Mouse (Mus musculus): Measurements from ENCODE around the gene Bcas1. TPM values are rescaled to one million over a fixed set of nuclear protein-coding genes. Genes with fewer than 3 reads are reported as not detected.

Bcas1 gene
- 1.9 TPM in 2 replicates for polyA plus RNA-seq (2015; fragmentation: Nextera tagmentation; extraction: Ambion mirVana)

DNA sequence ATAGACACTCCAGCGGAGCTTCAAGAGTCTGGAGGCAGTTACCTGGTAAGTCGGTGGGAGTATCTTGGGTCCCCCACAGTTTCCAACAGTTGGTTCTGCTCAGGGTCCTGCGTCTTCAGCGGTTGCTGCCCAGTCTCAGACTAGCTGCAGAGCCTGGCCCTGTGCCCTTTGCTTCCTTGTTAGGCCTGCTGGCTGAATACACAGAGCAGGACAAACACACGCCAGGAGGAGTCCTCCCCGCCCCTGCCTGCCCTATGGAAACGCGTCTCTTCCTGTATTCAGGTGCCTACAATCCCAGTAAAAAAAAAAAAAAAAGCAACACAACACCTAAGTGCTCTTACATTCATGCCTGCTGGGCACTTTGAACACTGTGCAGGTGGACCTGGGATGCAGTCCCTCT, at the start of gene Bcas1:
Gene Bcas1, minus strand, starts transcription at position 142 of the 400 bp plus-strand sequence.
- 79% methylated on average over 8 of the region's 8 CpGs for WGBS
- no peaks in the 10 kb centered on the region for H3K9me3 ChIP-seq (ENCODE audit: control insufficient read depth, low read length)
- ATAC-seq = no peak
- no peak within 1 kb of the TSS for H3K9ac ChIP-seq (replicated peaks; ENCODE audit: low read depth, low read length)
- H3K27me3 ChIP-seq (replicated peaks; ENCODE audit: control insufficient read depth, insufficient read depth, low read length) = no peaks in the 10 kb centered on the region
- no peaks in the 10 kb centered on the region for H3K36me3 ChIP-seq (ENCODE audit: control insufficient read depth, insufficient read depth)
- no peak within 1 kb of the TSS for H3K4me2 ChIP-seq (ENCODE audit: low read length)
- no peak within 1 kb of the TSS for H3K4me3 ChIP-seq (replicated peaks; ENCODE audit: low read length)
- no peak within 1 kb of the TSS for H3K27ac ChIP-seq (ENCODE audit: low read length)
- no peaks in the 10 kb centered on the region for H3K4me1 ChIP-seq (replicated peaks; ENCODE audit: control insufficient read depth, insufficient read depth, low read length)

- H3K36me3 ChIP-seq (ENCODE audit: control insufficient read depth, insufficient read depth) = no peaks in the 10 kb centered on the region
- H3K4me3 ChIP-seq (replicated peaks; ENCODE audit: low read length) = no peak overlapping the region
- H3K27me3 ChIP-seq (replicated peaks; ENCODE audit: control insufficient read depth, insufficient read depth, low read length) = no peaks in the 10 kb centered on the region
- no peaks in the 10 kb centered on the region for H3K4me1 ChIP-seq (replicated peaks; ENCODE audit: control insufficient read depth, insufficient read depth, low read length)
- H3K27ac ChIP-seq (ENCODE audit: low read length) = no peak overlapping the region
- no peaks in the 10 kb centered on the region for H3K9me3 ChIP-seq (ENCODE audit: control insufficient read depth, low read length)
- H3K9ac ChIP-seq (replicated peaks; ENCODE audit: low read depth, low read length) = no peak overlapping the region
- WGBS = 84% methylated on average over 8 of the region's 8 CpGs
- no peak overlapping the region for H3K4me2 ChIP-seq (ENCODE audit: low read length)
- ATAC-seq = no peak
These were observed 49.0 kb upstream of the Bcas1 start for GRCm38 (mm10) chr2:170476643-170477042.

DNA sequence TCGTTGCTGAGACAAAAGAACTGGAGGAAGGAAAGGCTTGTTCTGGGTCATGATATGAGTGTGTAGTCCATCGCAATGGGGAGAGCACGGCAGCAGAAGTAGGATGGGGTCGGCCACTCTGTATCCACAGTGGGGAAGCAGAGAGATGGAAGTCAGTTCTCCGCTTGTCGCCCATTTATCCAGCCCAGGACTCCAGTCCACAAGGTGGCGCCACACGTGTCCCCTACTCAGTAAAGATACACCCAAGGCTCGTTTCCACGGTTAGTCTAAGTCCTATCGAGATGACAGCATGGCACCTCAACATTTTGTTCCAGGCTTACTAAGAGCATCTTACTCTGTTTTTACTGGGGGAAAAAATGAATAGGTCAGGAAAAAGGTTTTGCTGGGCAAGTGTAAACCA, 48.6 kb upstream of the Bcas1 start:
- Histone ChIP-seq H3K4me2 (ENCODE audit: low read length) (no peak overlapping the region), H3K9ac (replicated peaks; ENCODE audit: low read depth, low read length) (no peak overlapping the region), H3K36me3 (ENCODE audit: control insufficient read depth, insufficient read depth) (no peaks in the 10 kb centered on the region), H3K4me3 (replicated peaks; ENCODE audit: low read length) (no peak overlapping the region), H3K27me3 (replicated peaks; ENCODE audit: control insufficient read depth, insufficient read depth, low read length) (no peaks in the 10 kb centered on the region), H3K9me3 (ENCODE audit: control insufficient read depth, low read length) (no peaks in the 10 kb centered on the region), H3K27ac (ENCODE audit: low read length) (no peak overlapping the region), H3K4me1 (replicated peaks; ENCODE audit: control insufficient read depth, insufficient read depth, low read length) (no peaks in the 10 kb centered on the region)
- no peak for ATAC-seq
- WGBS = 86% methylated on average over 11 of the region's 11 CpGs

- Histone ChIP-seq H3K4me1 (replicated peaks; ENCODE audit: control insufficient read depth, insufficient read depth, low read length) (no peaks in the 10 kb centered on the region), H3K4me3 (replicated peaks; ENCODE audit: low read length) (no peak overlapping the region), H3K27ac (ENCODE audit: low read length) (no peak overlapping the region), H3K4me2 (ENCODE audit: low read length) (no peak overlapping the region), H3K9me3 (ENCODE audit: control insufficient read depth, low read length) (no peaks in the 10 kb centered on the region), H3K36me3 (ENCODE audit: control insufficient read depth, insufficient read depth) (no peaks in the 10 kb centered on the region), H3K27me3 (replicated peaks; ENCODE audit: control insufficient read depth, insufficient read depth, low read length) (no peaks in the 10 kb centered on the region), H3K9ac (replicated peaks; ENCODE audit: low read depth, low read length) (no peak overlapping the region)
- WGBS = 56% methylated on average over 3 of the region's 3 CpGs
- ATAC-seq = no peak
These were observed 47.5 kb upstream of the Bcas1 start for GRCm38 (mm10) chr2:170475164-170475563.

DNA sequence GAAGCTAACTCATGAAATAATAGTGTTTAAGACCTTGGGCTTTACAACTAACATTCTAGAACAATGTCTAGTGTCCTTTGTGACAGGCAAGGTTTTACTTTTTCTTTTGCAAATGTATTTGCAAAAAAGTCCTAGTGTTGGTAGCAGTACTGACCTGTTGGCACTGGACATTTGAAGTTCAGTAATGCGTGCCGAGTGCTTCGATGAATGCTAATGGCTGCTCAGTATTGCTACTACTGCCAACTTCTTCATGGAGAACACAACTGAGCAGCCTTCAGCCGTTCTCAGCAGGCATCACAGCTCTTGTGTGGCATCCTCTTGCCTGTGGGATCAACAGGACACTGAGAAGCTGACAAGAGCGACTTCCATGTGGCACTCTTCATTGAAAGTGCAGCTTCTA, 46.5 kb upstream of the Bcas1 start:
- no peak for ATAC-seq
- Histone ChIP-seq H3K9me3 (ENCODE audit: control insufficient read depth, low read length) (no peaks in the 10 kb centered on the region), H3K36me3 (ENCODE audit: control insufficient read depth, insufficient read depth) (no peaks in the 10 kb centered on the region), H3K4me3 (replicated peaks; ENCODE audit: low read length) (no peak overlapping the region), H3K27ac (ENCODE audit: low read length) (no peak overlapping the region), H3K27me3 (replicated peaks; ENCODE audit: control insufficient read depth, insufficient read depth, low read length) (no peaks in the 10 kb centered on the region), H3K4me2 (ENCODE audit: low read length) (no peak overlapping the region), H3K4me1 (replicated peaks; ENCODE audit: control insufficient read depth, insufficient read depth, low read length) (peaks cover 6% of the 10 kb centered on the region), H3K9ac (replicated peaks; ENCODE audit: low read depth, low read length) (no peak overlapping the region)
- WGBS = 92% methylated on average over 5 of the region's 5 CpGs

GRCm38 (mm10) chr2:170470591-170470990, 42.9 kb upstream of the Bcas1 start:
- 80% methylated on average over 5 of the region's 5 CpGs for whole genome bisulfite sequencing
- Histone ChIP-seq H3K4me3 (replicated peaks; ENCODE audit: low read length) (no peak overlapping the region), H3K4me1 (replicated peaks; ENCODE audit: control insufficient read depth, insufficient read depth, low read length) (peaks cover 6% of the 10 kb centered on the region), H3K27ac (ENCODE audit: low read length) (no peak overlapping the region), H3K9me3 (ENCODE audit: control insufficient read depth, low read length) (no peaks in the 10 kb centered on the region), H3K27me3 (replicated peaks; ENCODE audit: control insufficient read depth, insufficient read depth, low read length) (no peaks in the 10 kb centered on the region), H3K9ac (replicated peaks; ENCODE audit: low read depth, low read length) (no peak overlapping the region), H3K4me2 (ENCODE audit: low read length) (no peak overlapping the region), H3K36me3 (ENCODE audit: control insufficient read depth, insufficient read depth) (no peaks in the 10 kb centered on the region)
- ATAC-seq = no peak

DNA sequence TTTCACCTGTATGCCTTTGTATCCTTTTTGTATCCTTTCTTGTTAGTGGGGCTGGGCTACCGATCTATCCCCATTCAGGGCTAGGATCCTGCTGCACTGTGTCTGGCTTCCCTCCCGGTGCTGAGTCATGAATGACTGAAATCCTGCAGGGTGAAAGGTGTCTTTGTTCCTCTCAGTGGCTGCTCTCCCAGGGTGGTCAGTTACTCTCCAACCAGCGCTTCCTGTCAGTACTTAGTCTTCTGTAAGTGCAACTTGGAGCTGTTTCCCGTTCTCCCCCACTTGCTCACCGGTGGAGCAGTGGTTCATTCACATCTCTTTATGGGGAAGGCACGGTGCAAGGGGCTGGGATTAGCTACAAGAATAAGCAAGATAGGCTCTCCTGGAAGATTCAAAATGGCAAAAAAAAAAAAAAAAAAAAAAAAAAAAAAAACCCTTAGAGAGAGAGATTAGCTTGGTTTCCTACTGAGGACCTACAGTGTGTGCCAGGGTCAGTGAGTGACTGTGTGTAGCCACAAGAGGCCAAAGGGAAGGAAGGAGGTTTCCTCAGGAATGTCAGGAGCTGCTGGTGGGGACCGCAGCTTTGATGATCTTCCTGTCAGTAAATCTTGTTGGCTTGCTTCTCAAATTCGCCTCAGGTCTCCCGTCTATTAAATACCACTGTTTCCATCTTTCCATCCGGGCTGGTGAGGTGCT, 42.1 kb upstream of the Bcas1 start:
- Histone ChIP-seq H3K4me3 (replicated peaks; ENCODE audit: low read length) (no peak overlapping the region), H3K9ac (replicated peaks; ENCODE audit: low read depth, low read length) (no peak overlapping the region), H3K36me3 (ENCODE audit: control insufficient read depth, insufficient read depth) (no peaks in the 10 kb centered on the region), H3K4me2 (ENCODE audit: low read length) (peak overlapping the region; percentile 19; the same call in 1 of the 2 replicates), H3K27ac (ENCODE audit: low read length) (no peak overlapping the region), H3K27me3 (replicated peaks; ENCODE audit: control insufficient read depth, insufficient read depth, low read length) (no peaks in the 10 kb centered on the region), H3K4me1 (replicated peaks; ENCODE audit: control insufficient read depth, insufficient read depth, low read length) (peaks cover 6% of the 10 kb centered on the region), H3K9me3 (ENCODE audit: control insufficient read depth, low read length) (no peaks in the 10 kb centered on the region)
- 10% methylated on average over 10 of the region's 10 CpGs for WGBS
- 0 out of 2 replicates have a peak, but pooled peaks have one; percentile 50 for ATAC-seq

GRCm38 (mm10) chr2:170468009-170468408, 40.4 kb upstream of the Bcas1 start:
- Histone ChIP-seq H3K4me2 (ENCODE audit: low read length) (no peak overlapping the region), H3K9me3 (ENCODE audit: control insufficient read depth, low read length) (no peaks in the 10 kb centered on the region), H3K27ac (ENCODE audit: low read length) (no peak overlapping the region), H3K4me3 (replicated peaks; ENCODE audit: low read length) (no peak overlapping the region), H3K9ac (replicated peaks; ENCODE audit: low read depth, low read length) (no peak overlapping the region), H3K4me1 (replicated peaks; ENCODE audit: control insufficient read depth, insufficient read depth, low read length) (peaks cover 6% of the 10 kb centered on the region), H3K36me3 (ENCODE audit: control insufficient read depth, insufficient read depth) (no peaks in the 10 kb centered on the region), H3K27me3 (replicated peaks; ENCODE audit: control insufficient read depth, insufficient read depth, low read length) (no peaks in the 10 kb centered on the region)
- no peak for ATAC-seq

- Histone ChIP-seq H3K4me2 (ENCODE audit: low read length) (no peak overlapping the region), H3K4me3 (replicated peaks; ENCODE audit: low read length) (no peak overlapping the region), H3K4me1 (replicated peaks; ENCODE audit: control insufficient read depth, insufficient read depth, low read length) (peaks cover 6% of the 10 kb centered on the region), H3K27me3 (replicated peaks; ENCODE audit: control insufficient read depth, insufficient read depth, low read length) (no peaks in the 10 kb centered on the region), H3K9me3 (ENCODE audit: control insufficient read depth, low read length) (no peaks in the 10 kb centered on the region), H3K9ac (replicated peaks; ENCODE audit: low read depth, low read length) (no peak overlapping the region), H3K27ac (ENCODE audit: low read length) (no peak overlapping the region), H3K36me3 (ENCODE audit: control insufficient read depth, insufficient read depth) (no peaks in the 10 kb centered on the region)
- ATAC-seq = no peak
- 42% methylated on average over 4 of the region's 4 CpGs for WGBS
These were observed 37.2 kb upstream of the Bcas1 start for GRCm38 (mm10) chr2:170464817-170465216.

- Histone ChIP-seq H3K27me3 (replicated peaks; ENCODE audit: control insufficient read depth, insufficient read depth, low read length) (no peaks in the 10 kb centered on the region), H3K27ac (ENCODE audit: low read length) (no peak overlapping the region), H3K4me2 (ENCODE audit: low read length) (no peak overlapping the region), H3K4me3 (replicated peaks; ENCODE audit: low read length) (no peak overlapping the region), H3K36me3 (ENCODE audit: control insufficient read depth, insufficient read depth) (no peaks in the 10 kb centered on the region), H3K9me3 (ENCODE audit: control insufficient read depth, low read length) (no peaks in the 10 kb centered on the region), H3K4me1 (replicated peaks; ENCODE audit: control insufficient read depth, insufficient read depth, low read length) (no peaks in the 10 kb centered on the region), H3K9ac (replicated peaks; ENCODE audit: low read depth, low read length) (no peak overlapping the region)
- no peak for ATAC-seq
- WGBS = 51% methylated on average over 7 of the region's 7 CpGs
These were observed 34.0 kb upstream of the Bcas1 start for GRCm38 (mm10) chr2:170461652-170462051.
